Mouse (Mus musculus) liver, embryonic 15.5 days (tissue): ENCODE results near the gene Olfr155. TPM values are rescaled to one million over a fixed set of nuclear protein-coding genes. Genes with fewer than 3 reads are reported as not detected.
A peak's percentile ranks its signal among the peaks of the same experiment; 100 is the strongest.

ENCODE experiments used
- ATAC-seq: fragments of 200-750 bp; cut with Nextera tagmentation; 2 replicates; pipeline ENCODE4 v1.8.0; 2017; ENCODE audit warnings: moderate number of reproducible peaks, mild to moderate bottlenecking, moderate library complexity; ENCODE audit not compliant: insufficient read depth
- H3K27ac ChIP-seq: fragments of 300-500 bp; sonication (generic); replicated peaks from 2 replicates; pipeline ENCODE4 v1.5.1; 2015; ENCODE audit warnings: mild to moderate bottlenecking, inconsistent platforms
- H3K27me3 ChIP-seq: fragments of 300-500 bp; sonication (generic); 2 replicates; pipeline ENCODE4 v1.6.1; 2015; ENCODE audit warnings: mild to moderate bottlenecking, inconsistent platforms
- H3K36me3 ChIP-seq: fragments of 300-500 bp; sonication (generic); replicated peaks from 2 replicates; pipeline ENCODE4 v1.6.1; 2015; ENCODE audit warnings: moderate library complexity, mild to moderate bottlenecking, inconsistent platforms
- H3K4me1 ChIP-seq: fragments of 300-500 bp; sonication (generic); replicated peaks from 2 replicates; pipeline ENCODE4 v1.6.1; 2015; ENCODE audit warnings: inconsistent platforms
- H3K4me2 ChIP-seq: fragments of 300-500 bp; sonication (generic); 2 replicates; pipeline ENCODE4 v1.6.1; 2015; ENCODE audit warnings: moderate library complexity, mild to moderate bottlenecking, inconsistent platforms
- H3K4me3 ChIP-seq: fragments of 300-500 bp; sonication (generic); replicated peaks from 2 replicates; pipeline ENCODE4 v1.5.1; 2015; ENCODE audit warnings: mild to moderate bottlenecking, inconsistent platforms
- H3K9ac ChIP-seq: fragments of 300-500 bp; sonication (generic); 2 replicates; pipeline ENCODE4 v1.6.1; 2015; ENCODE audit warnings: moderate library complexity, mild to moderate bottlenecking, inconsistent platforms
- H3K9me3 ChIP-seq: fragments of 300-500 bp; sonication (generic); replicated peaks from 2 replicates; pipeline ENCODE4 v1.6.1; 2016; ENCODE audit warnings: inconsistent platforms
- WGBS: fragments of 180-500 bp; shearing (Covaris S2); methylation state at CpG from one replicate; pipeline ENCODE4 v1.1.7; 2015; ENCODE audit warnings: mixed read lengths; ENCODE audit not compliant: insufficient replicate concordance; 5-methylcytosine and 5-hydroxymethylcytosine counted together
- polyA plus RNA-seq: library from polyadenylated mRNA; unstranded; fragments of >200 nt; fragmentation: Nextera tagmentation; extraction: Ambion mirVana; gene quantifications from 2 replicates; pipeline ENCODE4 v1.2.1, GENCODE M21; 2015

The Olfr155 gene
- polyA plus RNA-seq, 1 experiment from 2014 or later, result not detected

DNA sequence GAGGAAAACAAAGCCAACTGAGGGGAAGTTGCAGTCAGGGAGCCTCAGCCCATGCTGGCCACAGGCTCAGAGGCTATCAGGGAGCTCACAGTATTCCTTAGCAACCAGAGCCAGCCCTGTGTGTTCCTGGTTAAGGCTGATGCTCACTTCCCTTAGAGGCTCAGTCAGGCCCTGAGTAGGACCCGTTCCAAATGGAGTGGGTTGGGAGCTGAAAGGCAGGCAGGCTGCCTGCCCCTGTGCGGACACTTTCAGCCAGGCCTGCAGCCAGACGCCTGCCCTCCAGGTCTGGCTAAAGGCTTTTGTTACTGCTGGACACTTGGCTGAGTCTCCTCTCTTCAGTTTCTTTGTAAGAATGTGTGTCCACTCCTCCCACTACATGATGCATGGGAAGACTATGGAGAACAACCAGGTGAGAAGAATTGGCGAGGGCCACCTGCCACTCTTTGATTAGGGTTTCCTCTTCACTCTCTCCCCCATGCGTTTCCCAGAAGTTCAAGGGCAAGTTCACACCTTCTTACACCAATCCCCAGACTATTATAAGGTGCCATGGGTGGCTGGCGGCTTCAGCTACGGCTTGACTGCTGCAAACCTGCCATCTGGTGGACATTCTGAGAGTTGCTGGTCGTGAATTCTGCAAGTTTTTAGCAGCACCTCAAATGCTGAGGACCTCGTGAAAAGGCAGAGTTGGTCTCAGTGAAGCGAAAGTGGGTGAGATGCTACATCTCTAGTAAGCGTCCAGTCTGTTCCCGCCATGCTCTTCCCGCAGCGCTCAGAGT lies 9.6 kb downstream of the Olfr155 start:
- H3K36me3 ChIP-seq, result no peaks in the 10 kb centered on the region
- 10% methylated on average over 14 of the region's 14 CpGs for WGBS

DNA sequence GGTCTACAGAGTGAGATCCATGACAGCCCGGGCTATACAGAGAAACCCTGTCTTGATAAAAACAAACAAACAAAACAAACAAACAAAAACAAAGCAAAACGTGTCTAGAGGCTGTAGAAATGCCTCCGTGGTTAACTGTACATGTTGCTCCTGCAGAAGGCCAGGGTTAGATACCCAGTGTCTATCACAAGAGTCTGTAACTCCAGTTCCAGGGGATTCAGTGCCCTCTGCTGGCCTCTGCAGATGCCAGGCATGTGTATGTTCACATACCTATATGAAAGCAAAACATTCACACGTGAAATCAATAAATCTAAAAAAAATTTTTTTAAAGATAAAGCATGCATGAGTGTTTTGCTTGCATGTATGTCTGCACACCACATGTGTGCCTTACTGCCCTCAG lies 11.9 kb downstream of the Olfr155 start:
- H3K4me3 ChIP-seq, result no peak overlapping the region
- H3K9me3 ChIP-seq, result no peaks in the 10 kb centered on the region
- H3K9ac ChIP-seq, result no peak overlapping the region
- H3K36me3 ChIP-seq, result no peaks in the 10 kb centered on the region
- no peak overlapping the region for H3K4me2 ChIP-seq
- no peak overlapping the region for H3K27ac ChIP-seq
- WGBS, result 55% methylated on average over 4 of the region's 4 CpGs
- H3K27me3 ChIP-seq, result 0 out of 2 replicates have a peak, but pooled peaks cover 3% of the 10 kb centered on the region
- H3K4me1 ChIP-seq, result no peaks in the 10 kb centered on the region
- ATAC-seq, result no peak

More for the DNA sequence above, 9.6 kb downstream of the Olfr155 start:
- no peaks in the 10 kb centered on the region for H3K9me3 ChIP-seq
- H3K9ac ChIP-seq, result no peak overlapping the region
- ATAC-seq, result no peak
- H3K4me1 ChIP-seq, result no peaks in the 10 kb centered on the region
- H3K4me2 ChIP-seq, result no peak overlapping the region
- no peak overlapping the region for H3K4me3 ChIP-seq
- H3K27ac ChIP-seq, result no peak overlapping the region
- 0 out of 2 replicates have a peak, but pooled peaks cover 3% of the 10 kb centered on the region for H3K27me3 ChIP-seq

DNA sequence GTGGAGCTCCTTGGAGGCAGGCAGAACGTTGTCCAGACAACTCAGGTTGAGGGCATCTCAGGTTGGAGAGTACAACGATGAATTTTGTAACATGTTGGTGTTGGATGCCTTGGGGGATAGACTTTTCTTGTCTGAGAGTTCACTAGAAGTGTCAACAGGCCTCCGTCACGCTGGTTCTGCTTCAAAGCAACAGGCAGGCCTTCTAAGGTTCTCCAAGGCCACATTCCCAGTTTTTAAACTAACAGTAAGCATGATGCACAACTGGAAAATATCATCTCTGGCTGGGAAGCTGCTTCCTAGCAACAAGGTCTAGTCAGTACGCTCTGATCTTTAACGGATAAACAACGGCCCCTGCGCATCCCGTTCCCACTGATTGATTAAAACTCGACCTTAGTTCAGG lies 18.5 kb downstream of the Olfr155 start:
- 72% methylated on average over 10 of the region's 10 CpGs for WGBS
- 0 out of 2 replicates have a peak, but pooled peaks cover under 1% of the 10 kb centered on the region for H3K4me1 ChIP-seq
- no peak overlapping the region for H3K9ac ChIP-seq
- no peak overlapping the region for H3K27ac ChIP-seq
- H3K27me3 ChIP-seq, result peaks cover 3% of the 10 kb centered on the region; the same call in 1 of the 2 replicates
- no peak overlapping the region for H3K4me2 ChIP-seq
- H3K9me3 ChIP-seq, result no peaks in the 10 kb centered on the region
- no peaks in the 10 kb centered on the region for H3K36me3 ChIP-seq
- no peak overlapping the region for H3K4me3 ChIP-seq
- no peak for ATAC-seq

DNA sequence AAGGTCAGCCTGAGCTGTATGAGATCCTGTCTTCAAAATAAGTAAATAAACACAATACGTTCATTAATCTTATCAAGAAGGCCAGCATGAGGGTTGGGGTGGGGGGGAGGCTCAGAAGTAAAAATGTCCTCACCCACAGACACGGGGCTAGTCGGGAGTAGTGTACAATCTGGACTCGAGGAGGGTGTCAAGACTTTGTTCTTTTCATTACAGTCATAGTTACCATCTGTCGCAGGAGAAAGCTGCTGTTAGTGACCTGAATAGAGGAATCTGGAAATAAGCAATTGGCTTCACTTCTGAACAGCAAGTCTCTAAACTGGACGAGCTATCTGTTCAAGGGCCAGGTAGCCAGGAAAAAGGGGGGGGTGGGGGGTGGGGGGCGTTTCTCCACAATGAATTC lies 23.1 kb downstream of the Olfr155 start:
- no peaks in the 10 kb centered on the region for H3K36me3 ChIP-seq
- peaks cover 24% of the 10 kb centered on the region for H3K27me3 ChIP-seq
- peak overlapping the region; percentile 91; the same call in 1 of the 2 replicates for H3K4me2 ChIP-seq
- 38% methylated on average over 7 of the region's 7 CpGs for WGBS
- no peak for ATAC-seq
- H3K9me3 ChIP-seq, result no peaks in the 10 kb centered on the region
- peaks cover 17% of the 10 kb centered on the region for H3K4me1 ChIP-seq
- no peak overlapping the region for H3K9ac ChIP-seq
- H3K4me3 ChIP-seq, result no peak overlapping the region
- H3K27ac ChIP-seq, result no peak overlapping the region

DNA sequence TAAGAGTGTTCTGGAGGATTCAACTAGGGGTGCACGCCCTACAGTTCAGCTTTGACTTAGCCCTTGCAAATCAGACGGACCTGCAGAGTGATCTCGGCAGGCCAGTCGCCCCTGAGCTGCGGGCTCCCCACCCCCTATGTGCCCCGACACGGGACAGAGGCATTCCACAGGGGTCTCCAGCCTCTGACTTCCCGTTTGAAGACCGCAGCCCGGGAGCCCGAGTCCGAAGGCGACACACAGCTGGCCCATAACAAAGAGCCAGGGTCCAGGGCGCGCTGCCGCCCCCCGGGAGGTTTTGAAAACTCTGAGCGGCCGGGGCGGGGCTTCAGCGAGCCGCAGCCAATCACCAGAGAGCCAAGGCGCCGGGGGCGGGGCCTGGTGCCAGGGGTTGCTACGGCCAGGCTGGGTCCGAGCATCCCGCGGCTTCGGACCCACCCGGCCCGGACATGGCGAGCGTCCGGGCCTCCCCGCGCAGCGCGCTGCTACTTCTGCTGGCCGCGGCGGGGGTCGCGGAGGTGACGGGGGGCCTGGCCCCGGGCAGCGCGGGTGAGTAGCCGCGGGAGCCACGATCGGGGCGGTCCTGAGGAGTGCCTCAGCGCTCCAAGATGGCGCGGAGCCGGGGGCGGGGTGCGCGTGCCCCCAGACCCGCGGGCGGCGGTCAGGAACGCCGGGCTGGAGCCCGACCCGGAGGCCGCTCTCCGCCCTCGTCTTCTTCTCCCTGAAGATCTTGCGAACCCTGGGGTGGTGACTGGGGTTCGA lies 24.0 kb downstream of the Olfr155 start, which contains the start of gene Reck:
TSS of gene Reck (plus strand) at position 371 of the 759 bp plus-strand sequence.
- Histone ChIP-seq H3K9ac (peak within 1 kb of the TSS; percentile 49), H3K9me3 (no peaks in the 10 kb centered on the region), H3K27ac (no peak within 1 kb of the TSS), H3K36me3 (no peaks in the 10 kb centered on the region), H3K27me3 (peaks cover 24% of the 10 kb centered on the region), H3K4me2 (peak within 1 kb of the TSS; percentile 91), H3K4me3 (peak within 1 kb of the TSS; percentile 75), H3K4me1 (peaks cover 17% of the 10 kb centered on the region)
- WGBS, result 1% methylated on average over 73 of the region's 73 CpGs
- ATAC-seq, result peak; percentile 74

DNA sequence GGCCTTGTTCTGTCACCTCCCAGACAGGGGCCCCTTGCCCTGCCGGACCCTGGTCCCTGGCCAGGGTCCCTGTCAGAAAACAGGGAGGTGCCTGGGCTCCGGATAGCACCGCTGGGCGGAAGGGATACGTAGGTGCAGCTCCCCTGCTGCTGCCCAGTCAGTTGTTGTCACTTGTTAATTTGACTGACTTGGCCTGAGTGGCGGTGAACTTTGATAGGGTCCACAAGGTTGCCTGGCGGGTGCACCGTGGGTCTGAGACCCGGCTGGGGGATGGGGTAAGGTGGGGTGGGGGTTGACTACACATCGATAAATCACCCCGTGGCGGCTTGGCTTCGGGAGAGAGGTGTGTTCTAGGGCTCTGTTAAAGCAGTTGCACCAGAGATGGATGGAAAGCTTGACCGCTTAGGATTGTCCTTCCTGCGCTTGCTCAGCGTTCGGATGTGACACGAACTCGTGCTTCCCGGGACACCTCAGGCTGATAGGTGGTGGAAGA lies 24.6 kb downstream of the Olfr155 start:
- Histone ChIP-seq H3K27me3 (peaks cover 24% of the 10 kb centered on the region), H3K4me1 (peaks cover 17% of the 10 kb centered on the region), H3K9ac (peak overlapping the region; percentile 49), H3K9me3 (no peaks in the 10 kb centered on the region), H3K36me3 (no peaks in the 10 kb centered on the region), H3K4me2 (peak overlapping the region; percentile 91), H3K4me3 (peak overlapping the region; percentile 75), H3K27ac (no peak overlapping the region)
- peak; percentile 31; the same call in 1 of the 2 replicates for ATAC-seq
- under 1% methylated on average over 20 of the region's 20 CpGs for WGBS

DNA sequence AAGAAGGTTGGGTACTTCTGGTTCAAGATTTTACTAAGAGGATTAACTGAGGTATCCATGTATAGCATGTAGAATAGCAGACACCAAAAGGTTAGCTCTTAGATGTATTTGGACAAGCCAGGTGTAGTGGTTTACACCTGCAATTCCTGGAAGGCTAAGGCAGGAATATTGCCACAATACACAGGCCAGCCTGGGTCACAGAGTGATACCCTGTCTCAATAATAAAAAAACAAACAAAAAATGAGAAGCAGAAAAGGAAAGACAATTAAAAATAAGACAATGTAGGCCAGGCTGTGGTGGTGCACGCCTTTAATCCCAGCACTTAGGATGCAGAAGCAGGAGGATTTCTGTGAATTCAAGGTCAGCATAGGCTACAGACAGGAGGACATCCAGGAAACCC lies 25.9 kb downstream of the Olfr155 start:
- ATAC-seq, result no peak
- peaks cover 24% of the 10 kb centered on the region for H3K27me3 ChIP-seq
- H3K9ac ChIP-seq, result no peak overlapping the region
- WGBS, result 61% methylated on average over 1 of the region's 1 CpGs
- H3K9me3 ChIP-seq, result no peaks in the 10 kb centered on the region
- no peaks in the 10 kb centered on the region for H3K36me3 ChIP-seq
- H3K4me2 ChIP-seq, result no peak overlapping the region
- H3K4me1 ChIP-seq, result peaks cover 17% of the 10 kb centered on the region
- no peak overlapping the region for H3K27ac ChIP-seq
- no peak overlapping the region for H3K4me3 ChIP-seq

DNA sequence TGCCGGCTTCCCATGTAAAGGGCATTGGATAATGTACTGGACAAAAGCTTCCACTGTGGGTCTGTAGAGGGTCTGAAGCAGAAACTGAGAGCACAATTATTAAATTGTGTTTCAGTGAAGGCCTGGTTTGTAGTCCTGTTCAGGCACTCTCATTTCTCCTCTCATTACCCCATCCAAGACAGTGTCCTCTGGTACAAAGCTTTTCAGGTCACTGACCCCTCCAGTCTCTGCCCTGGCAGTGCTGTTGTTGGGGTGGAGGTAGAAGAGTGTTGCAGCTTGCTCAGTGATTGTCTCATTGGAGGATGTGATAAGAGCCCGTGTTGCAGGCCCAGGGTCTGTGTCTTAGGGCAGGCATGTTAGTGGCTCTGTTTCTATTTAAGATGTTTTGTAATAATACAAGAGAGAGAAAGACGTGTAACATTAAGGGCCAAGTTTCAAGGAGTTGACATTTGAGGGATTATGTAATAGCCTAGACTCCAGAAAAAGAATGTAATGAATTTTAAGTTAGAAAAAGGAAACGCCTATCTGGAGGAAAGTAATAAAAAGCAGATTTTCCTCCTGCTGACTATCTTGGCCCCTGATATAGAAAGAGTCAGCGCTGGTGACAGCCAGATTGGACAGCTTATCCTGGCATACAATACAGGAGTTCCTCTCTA lies 26.9 kb downstream of the Olfr155 start:
- no peak for ATAC-seq
- Histone ChIP-seq H3K9ac (no peak overlapping the region), H3K4me3 (no peak overlapping the region), H3K27me3 (peaks cover 24% of the 10 kb centered on the region), H3K4me2 (no peak overlapping the region), H3K9me3 (no peaks in the 10 kb centered on the region), H3K36me3 (no peaks in the 10 kb centered on the region), H3K4me1 (peaks cover 17% of the 10 kb centered on the region), H3K27ac (no peak overlapping the region)
- WGBS, result 40% methylated on average over 5 of the region's 5 CpGs

DNA sequence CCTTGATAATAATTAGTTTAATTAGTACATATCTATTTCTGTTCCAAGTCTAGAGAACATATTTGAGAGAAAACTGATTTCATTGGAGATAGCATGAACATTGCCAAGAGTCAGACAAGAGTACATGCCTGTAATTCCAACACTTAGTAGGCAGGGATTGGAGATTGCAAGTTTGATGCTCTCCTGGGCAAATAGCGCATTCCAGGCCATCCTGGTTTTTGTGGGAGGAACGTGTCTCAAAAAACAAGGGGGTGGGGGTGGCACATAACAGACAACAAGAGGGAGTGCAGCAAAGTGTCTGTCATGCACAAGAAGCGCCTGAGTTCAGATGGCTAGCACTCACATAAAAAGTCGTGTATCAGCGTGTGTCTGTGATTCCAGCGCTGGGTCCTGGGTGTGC lies 28.2 kb downstream of the Olfr155 start:
- Histone ChIP-seq H3K4me3 (no peak overlapping the region), H3K4me1 (peaks cover 17% of the 10 kb centered on the region), H3K4me2 (no peak overlapping the region), H3K27ac (no peak overlapping the region), H3K36me3 (no peaks in the 10 kb centered on the region), H3K9me3 (no peaks in the 10 kb centered on the region), H3K27me3 (peaks cover 21% of the 10 kb centered on the region), H3K9ac (no peak overlapping the region)
- WGBS, result 63% methylated on average over 6 of the region's 6 CpGs
- no peak for ATAC-seq

DNA sequence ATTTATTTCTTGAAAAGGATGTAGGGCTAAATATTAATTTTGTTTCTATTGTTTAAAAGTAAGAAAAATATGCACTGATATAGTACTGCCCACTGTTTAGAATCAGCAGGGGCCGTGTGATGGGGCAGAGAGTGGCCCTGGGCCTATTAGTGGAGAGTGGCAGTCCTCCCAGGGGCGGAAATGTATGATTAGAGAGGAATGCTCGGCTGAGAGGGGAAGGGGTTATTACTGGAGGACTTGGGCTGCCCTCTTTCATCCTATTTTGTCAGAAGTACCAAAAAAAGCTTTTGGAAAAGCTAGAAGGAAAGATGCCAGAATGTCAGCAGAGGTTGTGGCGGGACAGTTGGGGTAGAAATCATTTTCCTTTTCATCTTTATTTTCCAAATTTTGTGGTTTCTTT lies 32.8 kb downstream of the Olfr155 start:
- H3K4me1 ChIP-seq, result no peaks in the 10 kb centered on the region; the same call in 1 of the 2 replicates
- WGBS, result 47% methylated on average over 4 of the region's 4 CpGs
- no peak overlapping the region for H3K27ac ChIP-seq
- H3K9ac ChIP-seq, result no peak overlapping the region
- no peak overlapping the region for H3K4me3 ChIP-seq
- H3K9me3 ChIP-seq, result no peaks in the 10 kb centered on the region
- no peaks in the 10 kb centered on the region for H3K36me3 ChIP-seq
- H3K4me2 ChIP-seq, result no peak overlapping the region
- no peaks in the 10 kb centered on the region for H3K27me3 ChIP-seq
- ATAC-seq, result no peak

DNA sequence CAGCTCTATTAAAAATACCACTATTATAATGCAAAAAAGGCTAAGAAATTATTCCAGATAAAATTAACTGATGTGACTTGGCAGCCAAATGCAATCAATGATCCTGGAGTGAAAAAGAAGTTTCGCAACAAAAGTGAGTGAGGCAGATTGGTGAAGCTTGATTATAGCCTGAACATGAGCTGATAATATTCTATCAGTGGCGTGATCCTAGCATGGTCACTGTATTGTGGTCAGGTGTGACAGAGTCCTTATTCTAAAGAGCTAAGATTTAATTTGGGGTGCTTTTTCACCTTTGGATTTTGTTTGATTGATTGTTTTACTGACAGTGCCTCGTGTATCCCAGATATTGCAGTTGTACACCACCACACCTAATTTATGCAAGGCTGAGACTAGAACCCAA lies 39.9 kb downstream of the Olfr155 start:
- no peak overlapping the region for H3K4me3 ChIP-seq
- WGBS, result 49% methylated on average over 3 of the region's 3 CpGs
- no peak overlapping the region for H3K27ac ChIP-seq
- H3K27me3 ChIP-seq, result no peaks in the 10 kb centered on the region
- no peak overlapping the region for H3K9ac ChIP-seq
- no peaks in the 10 kb centered on the region for H3K4me1 ChIP-seq
- no peak overlapping the region for H3K4me2 ChIP-seq
- H3K36me3 ChIP-seq, result no peaks in the 10 kb centered on the region
- ATAC-seq, result no peak
- no peaks in the 10 kb centered on the region for H3K9me3 ChIP-seq
